Mouse (Mus musculus) erythroblast, embryonic 14.5 days (primary cell): ENCODE measurements around the gene Ost4.

ENCODE experiments used
- GATA1 ChIP-seq: IDR thresholded peaks from 2 replicates; pipeline ENCODE4 v1.6.1; 2012; ENCODE audit warnings: low read length, inconsistent platforms, mixed read lengths
- TAL1 ChIP-seq: IDR thresholded peaks from 3 replicates; pipeline ENCODE4 v1.6.1; 2012; ENCODE audit warnings: low read length, inconsistent platforms, mixed read lengths

- TF ChIP-seq TAL1 (no peak), GATA1 (no peak)
Observed at GRCm38 (mm10) chr5:30915974-30916433, 8.4 kb upstream of the Ost4 start.
